In genomic region chr6:29961081-29961480, GRCm38 (mm10) we compare ENCODE assay signal across 11 mouse cellular contexts. TPM values are rescaled to one million over a fixed set of nuclear protein-coding genes. Genes with fewer than 3 reads are reported as not detected.
DNase-seq lines count a peak whose midpoint lies in the region.
"Had no signal": no experiment of that assay in that cellular context is flagged by ENCODE, and none has a peak within 500 bp of the region (broad histone marks: within the 10 kb centered on the region; RNA-seq: fewer than 3 reads in every experiment).

No protein-coding gene starts in this region.

- DNase-seq in left cerebral cortex, adult 18-20 months (ENCODE audit: low spot score in 2 of 2) = peak; percentile 41 to 71
- no peak for DNase-seq in left cerebral cortex, postnatal 10 days (ENCODE audit: extremely low spot score in 1 of 2, low spot score in 2 of 2)
- DNase-seq in layer of hippocampus, adult 9-11 months = peak; percentile 49
- DNase-seq in left cerebral cortex, postnatal 14 days (ENCODE audit: low spot score in 2 of 2) = peak; percentile 34 to 58
- DNase-seq in cerebellum, postnatal 4 days (ENCODE audit: low spot score in 2 of 2) = no peak
- DNase-seq in cerebellum, adult 9-11 months = no peak
- DNase-seq in kidney, postnatal 36 days = no peak
- DNase-seq: cerebellum, adult 8-10 months; gastrocnemius, adult 2 months; retina, postnatal 1 day; thymus, adult 2 months had no signal

- intact Hi-C loops in left cerebral cortex, postnatal 10 days (cut with DNase I) = no loop called here
- intact Hi-C loops in left cerebral cortex, postnatal 14 days (cut with DNase I) = no loop called here

RNA-seq across cellular contexts. Expression of gene Strip2, which starts 44.3 kb away (rescaled TPM):
- 10 to 100 TPM; 17.5 to 25.3 TPM for total RNA-seq in left cerebral cortex, adult 18-20 months (2021)
- 10 to 100 TPM in 1 of 2 experiments, 1 to 10 TPM in 1; 9.6 to 13.1 TPM for total RNA-seq in left cerebral cortex, postnatal 10 days (2021)
- total RNA-seq in left cerebral cortex, postnatal 14 days (2021) = 10 to 100 TPM; 13.2 to 14.9 TPM

Comparison
In these comparisons a context has a peak if more than half of its experiments do, and no peak if none do; other contexts are left out.
1. DNase-seq: peak in left cerebral cortex, adult 18-20 months (2 of 2), layer of hippocampus, adult 9-11 months (single experiment) and left cerebral cortex, postnatal 14 days (2 of 2); none in left cerebral cortex, postnatal 10 days (0 of 2), cerebellum, postnatal 4 days (0 of 2), cerebellum, adult 9-11 months (single experiment) and kidney, postnatal 36 days (0 of 2).